Mouse (Mus musculus): ENCODE data around the gene Dnajc6. TPM values are rescaled to one million over a fixed set of nuclear protein-coding genes. Genes with fewer than 3 reads are reported as not detected.

The Dnajc6 gene
- polyA plus RNA-seq, 1 experiment from 2014 or later = 66.1 TPM

GRCm38 (mm10) chr4:101640631-101641030 is 144.2 kb downstream of the Dnajc6 start:
- DNase-seq (ENCODE audit: low spot score) = no peak
- no peak overlapping the region for H3K27ac ChIP-seq
- 79% methylated on average over 5 of the region's 5 CpGs for WGBS

GRCm38 (mm10) chr4:101642708-101643107 is 146.3 kb downstream of the Dnajc6 start:
- Histone ChIP-seq H3K4me2 (replicated peaks) (no peak overlapping the region), H3K4me1 (replicated peaks; ENCODE audit: control insufficient read depth, insufficient read depth, low read length) (no peaks in the 10 kb centered on the region), H3K27me3 (ENCODE audit: control insufficient read depth, insufficient read depth, low read length) (no peaks in the 10 kb centered on the region), H3K27ac (no peak overlapping the region), H3K36me3 (replicated peaks; ENCODE audit: control insufficient read depth, insufficient read depth) (peaks cover 39% of the 10 kb centered on the region), H3K4me3 (replicated peaks; ENCODE audit: low read length) (no peak overlapping the region), H3K9ac (no peak overlapping the region), H3K9me3 (ENCODE audit: control insufficient read depth, low read length) (no peaks in the 10 kb centered on the region)
- ATAC-seq (ENCODE audit: low FRiP score) (no peak), DNase-seq (ENCODE audit: low spot score) (no peak)
- WGBS = 85% methylated on average over 6 of the region's 6 CpGs

More at GRCm38 (mm10) chr4:101640631-101641030, 144.2 kb downstream of the Dnajc6 start:
- Histone ChIP-seq H3K9ac (no peak overlapping the region), H3K9me3 (ENCODE audit: control insufficient read depth, low read length) (no peaks in the 10 kb centered on the region), H3K27me3 (ENCODE audit: control insufficient read depth, insufficient read depth, low read length) (no peaks in the 10 kb centered on the region), H3K4me3 (replicated peaks; ENCODE audit: low read length) (no peak overlapping the region), H3K4me2 (replicated peaks) (no peak overlapping the region), H3K4me1 (replicated peaks; ENCODE audit: control insufficient read depth, insufficient read depth, low read length) (no peaks in the 10 kb centered on the region), H3K36me3 (replicated peaks; ENCODE audit: control insufficient read depth, insufficient read depth) (peaks cover 59% of the 10 kb centered on the region)
- ATAC-seq (ENCODE audit: low FRiP score) = no peak

GRCm38 (mm10) chr4:101643216-101643615 is 146.8 kb downstream of the Dnajc6 start:
- H3K4me2 ChIP-seq (replicated peaks) = no peak overlapping the region
- peaks cover 34% of the 10 kb centered on the region for H3K36me3 ChIP-seq (replicated peaks; ENCODE audit: control insufficient read depth, insufficient read depth)
- no peak overlapping the region for H3K27ac ChIP-seq
- H3K4me3 ChIP-seq (replicated peaks; ENCODE audit: low read length) = no peak overlapping the region
- DNase-seq (ENCODE audit: low spot score) (no peak), ATAC-seq (ENCODE audit: low FRiP score) (no peak)
- WGBS = 86% methylated on average over 4 of the region's 4 CpGs
- no peak overlapping the region for H3K9ac ChIP-seq
- no peaks in the 10 kb centered on the region for H3K4me1 ChIP-seq (replicated peaks; ENCODE audit: control insufficient read depth, insufficient read depth, low read length)
- H3K9me3 ChIP-seq (ENCODE audit: control insufficient read depth, low read length) = no peaks in the 10 kb centered on the region
- H3K27me3 ChIP-seq (ENCODE audit: control insufficient read depth, insufficient read depth, low read length) = no peaks in the 10 kb centered on the region

DNA sequence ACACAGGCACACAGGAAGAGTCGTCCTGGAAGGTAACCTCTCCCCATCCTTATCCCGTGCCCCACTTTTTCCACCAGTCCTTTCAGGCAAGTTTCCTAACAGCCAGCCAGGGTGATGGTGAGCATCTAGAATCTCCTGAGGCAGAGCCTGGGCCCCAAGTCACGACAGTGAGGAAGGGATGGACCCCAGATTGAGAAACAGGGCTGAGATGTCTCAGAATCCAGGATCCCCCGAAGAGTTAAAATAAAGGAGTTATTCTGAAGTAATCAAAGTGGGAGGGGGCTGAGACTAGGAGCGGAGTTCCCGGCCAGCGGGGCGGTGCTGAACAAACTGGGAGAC is 150.4 kb downstream of the Dnajc6 start:
- DNase-seq (ENCODE audit: low spot score) = no peak
- 0 out of 2 replicates have a peak overlapping the region, but pooled peaks have one; percentile 56 for H3K27ac ChIP-seq
- ATAC-seq (ENCODE audit: low FRiP score) = no peak
- H3K4me2 ChIP-seq (replicated peaks) = peak overlapping the region; percentile 54
- H3K27me3 ChIP-seq (ENCODE audit: control insufficient read depth, insufficient read depth, low read length) = no peaks in the 10 kb centered on the region
- WGBS = 1% methylated on average over 8 of the region's 8 CpGs
- H3K9me3 ChIP-seq (ENCODE audit: control insufficient read depth, low read length) = no peaks in the 10 kb centered on the region
- peaks cover 6% of the 10 kb centered on the region; the same call in 1 of the 2 replicates for H3K36me3 ChIP-seq (replicated peaks; ENCODE audit: control insufficient read depth, insufficient read depth)
- H3K4me3 ChIP-seq (replicated peaks; ENCODE audit: low read length) = peak overlapping the region; percentile 84
- peaks cover 12% of the 10 kb centered on the region for H3K4me1 ChIP-seq (replicated peaks; ENCODE audit: control insufficient read depth, insufficient read depth, low read length)
- H3K9ac ChIP-seq = peak overlapping the region; percentile 6

DNA sequence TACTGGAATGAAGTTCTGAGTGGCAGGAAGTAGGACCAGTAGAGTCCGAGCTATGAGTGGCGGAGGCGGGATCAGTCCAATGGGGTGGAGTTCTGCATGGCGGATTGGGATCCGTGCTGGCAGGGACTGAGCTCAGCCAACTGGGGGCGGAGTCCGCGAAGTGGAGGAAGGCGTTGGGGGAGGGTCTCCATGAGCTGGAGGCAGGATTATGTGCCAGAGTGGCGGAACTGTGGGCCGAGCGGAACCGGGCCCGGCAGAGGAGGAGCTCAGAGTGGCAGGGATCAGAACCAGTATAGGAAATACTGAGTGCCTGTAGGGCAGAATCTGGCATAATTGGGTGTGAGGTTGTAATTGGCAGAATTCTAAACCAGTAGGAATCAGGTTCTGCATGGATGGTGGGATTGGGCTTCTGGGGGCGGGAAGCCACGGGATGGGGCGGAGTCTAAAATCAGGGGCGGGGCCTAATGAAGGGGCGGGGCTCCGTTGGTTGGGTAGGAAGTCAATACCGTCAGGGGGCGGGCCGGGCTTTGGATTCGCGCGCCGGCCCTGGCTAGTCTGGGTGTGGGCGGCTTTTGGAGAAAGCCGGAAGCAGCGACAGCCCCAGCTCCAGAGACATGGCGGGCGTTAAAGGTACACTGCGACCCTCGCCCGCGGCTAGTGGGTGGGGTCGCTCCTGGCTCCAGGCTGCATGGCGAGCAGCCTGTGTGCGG is 150.9 kb downstream of the Dnajc6 start, which contains the start of gene Leprot:
TSS of gene Leprot (plus strand) at position 523 of the 710 bp plus-strand sequence.
- peak within 1 kb of the TSS; percentile 90 for H3K27ac ChIP-seq
- H3K27me3 ChIP-seq (ENCODE audit: control insufficient read depth, insufficient read depth, low read length) = no peaks in the 10 kb centered on the region
- DNase-seq (ENCODE audit: low spot score) = peak; percentile 99
- under 1% methylated on average over 39 of the region's 39 CpGs for WGBS
- H3K9ac ChIP-seq = peak within 1 kb of the TSS; percentile 87
- H3K4me1 ChIP-seq (replicated peaks; ENCODE audit: control insufficient read depth, insufficient read depth, low read length) = peaks cover 12% of the 10 kb centered on the region
- H3K4me3 ChIP-seq (replicated peaks; ENCODE audit: low read length) = peak within 1 kb of the TSS; percentile 84
- peak; percentile 98 for ATAC-seq (ENCODE audit: low FRiP score)
- H3K9me3 ChIP-seq (ENCODE audit: control insufficient read depth, low read length) = no peaks in the 10 kb centered on the region
- peaks cover 6% of the 10 kb centered on the region; the same call in 1 of the 2 replicates for H3K36me3 ChIP-seq (replicated peaks; ENCODE audit: control insufficient read depth, insufficient read depth)
- H3K4me2 ChIP-seq (replicated peaks) = peak within 1 kb of the TSS; percentile 54

GRCm38 (mm10) chr4:101647976-101648642 is 151.7 kb downstream of the Dnajc6 start:
- WGBS = 2% methylated on average over 20 of the region's 20 CpGs
- Histone ChIP-seq H3K4me3 (replicated peaks; ENCODE audit: low read length) (peak overlapping the region; percentile 84), H3K36me3 (replicated peaks; ENCODE audit: control insufficient read depth, insufficient read depth) (no peaks in the 10 kb centered on the region), H3K9ac (peak overlapping the region; percentile 87), H3K27ac (peak overlapping the region; percentile 90), H3K4me2 (replicated peaks) (peak overlapping the region; percentile 53), H3K9me3 (ENCODE audit: control insufficient read depth, low read length) (no peaks in the 10 kb centered on the region), H3K4me1 (replicated peaks; ENCODE audit: control insufficient read depth, insufficient read depth, low read length) (peaks cover 12% of the 10 kb centered on the region), H3K27me3 (ENCODE audit: control insufficient read depth, insufficient read depth, low read length) (no peaks in the 10 kb centered on the region)
- ATAC-seq (ENCODE audit: low FRiP score) (no peak), DNase-seq (ENCODE audit: low spot score) (peak; percentile 49)

DNA sequence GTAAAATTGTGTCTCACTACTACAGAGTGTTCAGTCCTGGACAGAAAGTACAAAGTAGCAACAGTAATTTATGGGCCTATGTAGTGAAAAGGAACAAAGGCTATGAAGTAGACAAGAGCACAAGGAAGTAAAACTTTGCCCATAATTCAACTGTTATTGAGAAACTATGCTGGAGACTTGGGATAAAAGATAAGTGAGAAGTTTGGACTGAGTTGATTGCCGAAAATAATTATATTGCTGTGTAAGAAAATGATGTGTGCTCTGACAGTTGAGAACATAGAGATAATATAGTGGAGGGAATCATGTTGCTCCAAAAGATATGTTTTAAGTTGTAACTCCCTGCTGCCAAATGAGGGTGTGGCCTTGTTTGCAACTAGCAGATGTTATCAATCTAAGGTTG is 152.3 kb downstream of the Dnajc6 start:
- peak overlapping the region; percentile 87; the same call in 1 of the 2 replicates for H3K9ac ChIP-seq
- H3K27ac ChIP-seq = peak overlapping the region; percentile 90

DNA sequence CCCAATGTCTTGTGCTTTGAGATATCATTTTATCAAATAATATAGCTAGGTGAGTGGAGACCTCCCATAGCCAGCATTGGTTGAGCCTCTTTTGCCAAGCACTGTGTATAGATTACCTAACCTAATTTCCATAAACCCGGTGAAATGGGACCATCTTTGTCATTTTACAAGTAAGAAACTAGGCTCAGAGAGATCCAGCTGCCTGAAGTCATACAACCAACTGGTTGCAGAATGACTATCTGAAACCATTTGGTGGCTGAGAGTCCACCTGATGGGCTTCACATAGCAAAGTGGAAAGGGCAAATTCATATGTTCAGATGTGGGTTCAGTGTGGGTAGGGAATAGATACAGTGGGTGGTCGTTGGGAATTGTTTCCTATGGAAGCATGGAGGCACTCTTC is 154.5 kb downstream of the Dnajc6 start:
- WGBS = 86% methylated on average over 2 of the region's 2 CpGs
- peaks cover 12% of the 10 kb centered on the region for H3K4me1 ChIP-seq (replicated peaks; ENCODE audit: control insufficient read depth, insufficient read depth, low read length)
- no peak overlapping the region for H3K9ac ChIP-seq
- no peak for ATAC-seq (ENCODE audit: low FRiP score)
- H3K27ac ChIP-seq = no peak overlapping the region
- no peaks in the 10 kb centered on the region for H3K27me3 ChIP-seq (ENCODE audit: control insufficient read depth, insufficient read depth, low read length)
- no peaks in the 10 kb centered on the region for H3K9me3 ChIP-seq (ENCODE audit: control insufficient read depth, low read length)
- no peak overlapping the region for H3K4me2 ChIP-seq (replicated peaks)
- no peaks in the 10 kb centered on the region for H3K36me3 ChIP-seq (replicated peaks; ENCODE audit: control insufficient read depth, insufficient read depth)
- no peak for DNase-seq (ENCODE audit: low spot score)
- no peak overlapping the region for H3K4me3 ChIP-seq (replicated peaks; ENCODE audit: low read length)

More for the DNA sequence above, 152.3 kb downstream of the Dnajc6 start:
- ATAC-seq (ENCODE audit: low FRiP score) (no peak), DNase-seq (ENCODE audit: low spot score) (no peak)
- no peaks in the 10 kb centered on the region for H3K9me3 ChIP-seq (ENCODE audit: control insufficient read depth, low read length)
- H3K27me3 ChIP-seq (ENCODE audit: control insufficient read depth, insufficient read depth, low read length) = no peaks in the 10 kb centered on the region
- 91% methylated on average over 1 of the region's 1 CpGs for WGBS
- peak overlapping the region; percentile 84 for H3K4me3 ChIP-seq (replicated peaks; ENCODE audit: low read length)
- no peaks in the 10 kb centered on the region for H3K36me3 ChIP-seq (replicated peaks; ENCODE audit: control insufficient read depth, insufficient read depth)
- peaks cover 12% of the 10 kb centered on the region for H3K4me1 ChIP-seq (replicated peaks; ENCODE audit: control insufficient read depth, insufficient read depth, low read length)
- H3K4me2 ChIP-seq (replicated peaks) = peak overlapping the region; percentile 53

GRCm38 (mm10) chr4:101654256-101654655 is 157.8 kb downstream of the Dnajc6 start:
- DNase-seq (ENCODE audit: low spot score) = no peak
- no peak for ATAC-seq (ENCODE audit: low FRiP score)
- WGBS = 84% methylated on average over 6 of the region's 6 CpGs
- Histone ChIP-seq H3K4me2 (replicated peaks) (no peak overlapping the region), H3K4me1 (replicated peaks; ENCODE audit: control insufficient read depth, insufficient read depth, low read length) (peaks cover 3% of the 10 kb centered on the region; the same call in 1 of the 2 replicates), H3K36me3 (replicated peaks; ENCODE audit: control insufficient read depth, insufficient read depth) (peaks cover 19% of the 10 kb centered on the region), H3K4me3 (replicated peaks; ENCODE audit: low read length) (no peak overlapping the region), H3K9me3 (ENCODE audit: control insufficient read depth, low read length) (no peaks in the 10 kb centered on the region), H3K27ac (no peak overlapping the region), H3K27me3 (ENCODE audit: control insufficient read depth, insufficient read depth, low read length) (no peaks in the 10 kb centered on the region), H3K9ac (no peak overlapping the region)

Data from hindbrain, embryonic 14.5 days (tissue).